Mouse (Mus musculus) MEL (cell line): ENCODE results near the gene Rbfox3. TPM values are rescaled to one million over a fixed set of nuclear protein-coding genes. Genes with fewer than 3 reads are reported as not detected.

Experiments
- DNase-seq: peaks from one replicate; pipeline ENCODE4 v3.0.0; 2011; ENCODE audit warnings: low read depth, low spot score
- H3K27ac ChIP-seq: 2 replicates; pipeline ENCODE4 v1.5.1; 2012; ENCODE audit warnings: low read depth, mild to moderate bottlenecking, control low read depth, low read length, moderate library complexity; ENCODE audit not compliant: control insufficient read depth
- H3K27me3 ChIP-seq, 2 experiments: fragments of 150-350 bp in 1 of 2; sonication (generic) in 1 of 2; 2 replicates each; pipeline ENCODE4 v1.6.1; 2012; ENCODE audit warnings: low read length in 2 of 2, mild to moderate bottlenecking in 2 of 2, improper control_type of control experiment in 1 of 2, moderate library complexity in 1 of 2; ENCODE audit not compliant: insufficient read depth in 2 of 2, control insufficient read depth in 1 of 2
- H3K36me3 ChIP-seq, 2 experiments: 2 replicates each; pipeline ENCODE4 v1.6.1; 2012 to 2014; ENCODE audit warnings: low read length in 2 of 2, improper control_type of control experiment in 1 of 2, inconsistent platforms in 1 of 2, mild to moderate bottlenecking in 1 of 2; ENCODE audit not compliant: insufficient read depth in 2 of 2, control insufficient read depth in 1 of 2
- H3K4me1 ChIP-seq, 2 experiments: fragments of 150-350 bp in 1 of 2; sonication (generic) in 1 of 2; 2 replicates each; pipeline ENCODE4 v1.6.1; 2012; ENCODE audit warnings: low read length in 2 of 2, improper control_type of control experiment in 1 of 2, mild to moderate bottlenecking in 1 of 2; ENCODE audit not compliant: insufficient read depth in 2 of 2, control insufficient read depth in 1 of 2
- H3K4me3 ChIP-seq, 2 experiments: fragments of 150-350 bp in 1 of 2; sonication (generic) in 1 of 2; 2 replicates each; pipeline ENCODE4 v1.5.1; 2012; ENCODE audit warnings: low read depth in 2 of 2, low read length in 2 of 2, mild to moderate bottlenecking in 2 of 2, moderate library complexity in 2 of 2, control low read depth in 1 of 2, improper control_type of control experiment in 1 of 2; ENCODE audit not compliant: control insufficient read depth in 1 of 2, insufficient read depth in 1 of 2
- H3K79me2 ChIP-seq: 2 replicates; pipeline ENCODE4 v1.6.1; 2012; ENCODE audit warnings: mild to moderate bottlenecking, low read length, moderate library complexity; ENCODE audit not compliant: control insufficient read depth, poor library complexity, insufficient read depth
- H3K9ac ChIP-seq: 2 replicates; pipeline ENCODE4 v1.6.1; 2012; ENCODE audit warnings: low read depth, mild to moderate bottlenecking, control low read depth, low read length, moderate library complexity; ENCODE audit not compliant: control insufficient read depth, poor library complexity, severe bottlenecking
- H3K9me3 ChIP-seq: fragments of 150-350 bp; sonication (generic); replicated peaks from 2 replicates; pipeline ENCODE4 v1.6.1; 2012; ENCODE audit warnings: mild to moderate bottlenecking, low read length, improper control_type of control experiment, moderate library complexity; ENCODE audit not compliant: insufficient read depth
- CTCF ChIP-seq, 3 experiments: IDR thresholded peaks in 2 of 3; conservative IDR thresholded peaks in 1 of 3; 2 replicates each; pipeline ENCODE4 v1.5.1; 2011 to 2012; ENCODE audit warnings: low read length in 3 of 3, low read depth in 2 of 3, mild to moderate bottlenecking in 2 of 3, improper control_type of control experiment in 1 of 3, inconsistent platforms in 1 of 3, mixed read lengths in 1 of 3, moderate library complexity in 1 of 3; ENCODE audit not compliant: control insufficient read depth in 1 of 3, insufficient read depth in 1 of 3, poor library complexity in 1 of 3, severe bottlenecking in 1 of 3
- ELF1 ChIP-seq: IDR thresholded peaks from 2 replicates; pipeline ENCODE4 v1.6.1; 2014; ENCODE audit warnings: low read depth, mild to moderate bottlenecking, inconsistent platforms, low read length, improper control_type of control experiment, moderate library complexity
- GABPA ChIP-seq: IDR thresholded peaks from 2 replicates; pipeline ENCODE4 v1.6.1; 2012; ENCODE audit warnings: low read depth, mild to moderate bottlenecking, inconsistent platforms, low read length, improper control_type of control experiment, moderate library complexity
- JUND ChIP-seq: IDR thresholded peaks from 2 replicates; pipeline ENCODE4 v1.6.1; 2011; ENCODE audit warnings: low read depth, mild to moderate bottlenecking, improper control_type of control experiment, low read length
- KAT2A ChIP-seq: conservative IDR thresholded peaks from 2 replicates; pipeline ENCODE4 v1.6.1; 2012; ENCODE audit warnings: low read depth, low read length, improper control_type of control experiment, inconsistent platforms
- MYB ChIP-seq: IDR thresholded peaks from 2 replicates; pipeline ENCODE4 v1.6.1; 2011; ENCODE audit warnings: mild to moderate bottlenecking, low read depth, low read length, improper control_type of control experiment
- POLR2A ChIP-seq, 2 experiments: IDR thresholded peaks; 2 replicates each; pipeline ENCODE4 v1.6.1; 2011 to 2012; ENCODE audit warnings: low read length in 2 of 2, mild to moderate bottlenecking in 2 of 2, control low read depth in 1 of 2, improper control_type of control experiment in 1 of 2, low read depth in 1 of 2, moderate library complexity in 1 of 2; ENCODE audit not compliant: control insufficient read depth in 1 of 2, insufficient read depth in 1 of 2, poor library complexity in 1 of 2
- SMC3 ChIP-seq: IDR thresholded peaks from 2 replicates; pipeline ENCODE4 v1.6.1; 2011; ENCODE audit warnings: low read depth, low read length, improper control_type of control experiment
- USF2 ChIP-seq, 2 experiments: IDR thresholded peaks; 2 replicates each; pipeline ENCODE4 v1.6.1; 2011 to 2012; ENCODE audit warnings: improper control_type of control experiment in 2 of 2, low read length in 2 of 2, borderline replicate concordance in 1 of 2, inconsistent platforms in 1 of 2, low read depth in 1 of 2, mild to moderate bottlenecking in 1 of 2; ENCODE audit not compliant: insufficient read depth in 1 of 2
- ZC3H11A ChIP-seq: IDR thresholded peaks from 2 replicates; pipeline ENCODE4 v1.6.1; 2012; ENCODE audit warnings: low read depth, mild to moderate bottlenecking, inconsistent platforms, low read length, improper control_type of control experiment
- ZMIZ1 ChIP-seq: IDR thresholded peaks from 2 replicates; pipeline ENCODE4 v1.6.1; 2012; ENCODE audit warnings: low read depth, mild to moderate bottlenecking, inconsistent platforms, low read length, improper control_type of control experiment, moderate library complexity
- ZNF384 ChIP-seq: IDR thresholded peaks from 2 replicates; pipeline ENCODE4 v1.6.1; 2012; ENCODE audit warnings: low read depth, mild to moderate bottlenecking, inconsistent platforms, low read length, improper control_type of control experiment
- polyA plus RNA-seq, 2 experiments: library from polyadenylated mRNA; stranded (reverse) in 1 of 2; unstranded in 1 of 2; fragments of >175 nt in 1 of 2; fragments of >200 nt in 1 of 2; gene quantifications; 2 replicates each; pipeline versions ENCODE4 v1.2.1 to v1.2.4; 2012; ENCODE audit warnings: low replicate concordance in 2 of 2, low read depth in 1 of 2; ENCODE audit not compliant: insufficient read length in 2 of 2, insufficient read depth in 1 of 2, missing spikeins in 1 of 2
- total RNA-seq: library from RNA; depleted of rRNA; stranded (reverse); fragments of 300-350 nt; gene quantifications from 2 replicates; pipeline ENCODE4 v1.2.3, GENCODE M21; 2012

Rbfox3 gene
- total and polyA plus RNA-seq, 3 experiments: not detected

DNA sequence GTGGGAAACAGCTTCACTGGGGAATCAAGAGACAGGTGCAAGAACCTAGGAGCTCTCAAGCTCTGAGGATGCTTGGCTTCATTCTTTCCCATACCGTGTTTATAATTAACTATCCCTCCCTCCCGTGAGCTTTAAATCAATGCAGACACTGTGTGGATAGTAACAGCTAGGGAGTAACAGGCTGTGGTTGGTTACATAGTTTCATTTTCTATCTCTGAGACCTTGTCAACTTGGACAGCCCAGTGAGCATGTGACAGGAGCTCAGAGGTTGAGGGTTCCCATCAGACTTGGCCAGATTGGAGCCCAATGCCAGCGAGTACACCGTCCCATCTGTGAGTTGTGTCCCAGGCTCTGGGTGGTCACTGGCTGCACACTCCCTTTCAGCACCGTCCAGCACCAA is 201.4 kb downstream of the Rbfox3 start:
- H3K27me3 ChIP-seq: no peaks in the 10 kb centered on the region
- H3K9ac ChIP-seq: no peak overlapping the region
- no peak overlapping the region for H3K4me3 ChIP-seq
- no peaks in the 10 kb centered on the region for H3K36me3 ChIP-seq
- no peaks in the 10 kb centered on the region for H3K4me1 ChIP-seq
- H3K27ac ChIP-seq: no peak overlapping the region
- TF ChIP-seq KAT2A (no peak), USF2 (IDR thresholded peaks at IDR 0.05; ENCODE audit: borderline replicate concordance in 1 of 2, insufficient read depth in 1 of 2, low read depth in 1 of 2, low read length in 2 of 2) (no peak)
- no peaks in the 10 kb centered on the region for H3K79me2 ChIP-seq
- H3K9me3 ChIP-seq: no peaks in the 10 kb centered on the region
- no peak for DNase-seq

DNA sequence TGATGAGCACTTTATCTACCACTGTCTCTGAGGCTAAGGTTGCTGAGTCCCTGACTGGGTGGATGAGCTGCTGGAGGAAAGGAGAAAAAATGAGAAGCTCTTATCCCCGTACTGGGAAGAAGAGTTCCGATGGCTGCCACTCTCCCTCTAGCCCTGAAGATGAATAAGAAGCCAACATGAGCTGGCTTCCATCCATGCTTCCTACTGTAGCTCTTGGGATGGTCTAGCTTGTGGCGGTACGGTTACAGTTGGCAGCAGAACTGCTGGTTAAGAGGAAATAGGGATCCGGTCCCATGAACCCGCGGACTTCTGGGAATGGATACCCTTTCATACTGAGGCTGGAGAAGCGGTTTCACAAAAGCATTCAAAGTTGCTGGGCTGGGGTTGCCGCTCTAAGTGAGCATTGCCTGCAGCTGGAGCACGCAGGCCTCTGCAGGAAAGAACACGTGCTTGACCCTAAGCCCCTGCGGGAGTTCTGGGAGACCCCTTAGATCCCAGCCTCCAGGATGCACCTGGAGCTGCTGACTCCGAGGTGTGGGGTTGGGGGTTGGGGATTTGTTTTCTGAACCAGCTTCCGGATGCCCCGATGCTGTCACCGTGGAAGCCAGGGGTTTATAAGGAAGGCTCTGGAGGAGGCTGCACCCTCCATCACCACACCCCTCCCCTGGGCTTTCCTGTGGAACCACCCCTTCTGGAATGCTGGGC is 215.0 kb downstream of the Rbfox3 start:
- H3K36me3 ChIP-seq: no peaks in the 10 kb centered on the region
- no peaks in the 10 kb centered on the region for H3K27me3 ChIP-seq
- no peak for DNase-seq
- no peak overlapping the region for H3K27ac ChIP-seq
- H3K4me3 ChIP-seq: no peak overlapping the region
- H3K9me3 ChIP-seq: no peaks in the 10 kb centered on the region
- no peak for TF ChIP-seq ELF1
- no peak for TF ChIP-seq ZMIZ1
- TF ChIP-seq MYB: no peak
- no peak for TF ChIP-seq POLR2A (IDR thresholded peaks at IDR 0.05; ENCODE audit: control insufficient read depth in 1 of 2, insufficient read depth in 1 of 2, low read depth in 1 of 2, low read length in 2 of 2, poor library complexity in 1 of 2)
- TF ChIP-seq CTCF (IDR thresholded peaks at IDR 0.05 in 2 of 3, conservative IDR thresholded peaks at IDR 0.05 in 1 of 3; ENCODE audit: control insufficient read depth in 1 of 3, insufficient read depth in 1 of 3, low read depth in 2 of 3, low read length in 3 of 3, poor library complexity in 1 of 3, severe bottlenecking in 1 of 3): no peak
- no peak for TF ChIP-seq JUND
- no peak for TF ChIP-seq ZNF384
- TF ChIP-seq ZC3H11A: no peak
- H3K9ac ChIP-seq: no peak overlapping the region
- H3K4me1 ChIP-seq: no peaks in the 10 kb centered on the region
- no peaks in the 10 kb centered on the region for H3K79me2 ChIP-seq

DNA sequence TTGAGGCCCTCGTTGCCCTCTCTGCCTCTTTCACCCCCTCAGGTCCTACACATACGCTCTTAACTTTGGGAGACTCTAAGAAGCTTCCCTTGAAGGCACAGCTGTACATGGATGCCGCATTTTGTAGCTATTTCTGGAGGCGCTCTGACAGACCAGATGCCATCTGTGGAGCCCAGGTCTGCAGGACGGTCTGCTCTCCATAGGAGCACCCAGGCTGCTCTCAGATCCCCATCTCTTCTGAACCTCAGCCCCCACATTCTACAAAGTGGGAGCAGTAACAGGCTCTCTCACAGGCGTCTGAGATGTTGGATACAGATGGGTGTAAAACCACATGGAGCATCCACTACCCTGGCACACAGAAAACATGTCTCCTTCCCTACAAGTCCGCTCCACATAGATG is 218.1 kb downstream of the Rbfox3 start:
- Histone ChIP-seq H3K9ac (no peak overlapping the region), H3K36me3 (no peaks in the 10 kb centered on the region), H3K4me3 (no peak overlapping the region), H3K27me3 (no peaks in the 10 kb centered on the region)
- TF ChIP-seq USF2 (IDR thresholded peaks at IDR 0.05; ENCODE audit: borderline replicate concordance in 1 of 2, insufficient read depth in 1 of 2, low read depth in 1 of 2, low read length in 2 of 2) (no peak), SMC3 (no peak), GABPA (no peak)
- TF ChIP-seq, all 39 proteins: peak for 0
- H3K4me1 ChIP-seq: no peaks in the 10 kb centered on the region
- no peaks in the 10 kb centered on the region for H3K9me3 ChIP-seq
- no peak overlapping the region for H3K27ac ChIP-seq
- H3K79me2 ChIP-seq: no peaks in the 10 kb centered on the region
- DNase-seq: no peak
